In genomic region chr16:18250828-18251790, GRCm38 (mm10) we compare ENCODE assay signal across 10 mouse cellular contexts. TPM values are rescaled to one million over a fixed set of nuclear protein-coding genes. Genes with fewer than 3 reads are reported as not detected.
DNase-seq lines count a peak whose midpoint lies in the region; ATAC-seq and TF ChIP-seq lines count a peak whose summit lies in the region.
"Had no signal": no experiment of that assay in that cellular context is flagged by ENCODE, and none has a peak within 500 bp of the region (broad histone marks: within the 10 kb centered on the region; RNA-seq: fewer than 3 reads in every experiment).

No protein-coding gene starts in this region.

- H3K9ac ChIP-seq in lung, embryonic 14.5 days, result peak overlapping the region; percentile 82
- no peak overlapping the region for H3K9ac ChIP-seq in lung, postnatal 0 days (replicated peaks; ENCODE audit: low read depth)
- H3K9ac ChIP-seq in forebrain, embryonic 12.5 days, result peak overlapping the region; percentile 85; the same call in 1 of the 2 replicates
- H3K9ac ChIP-seq in limb, embryonic 12.5 days (replicated peaks), result peak overlapping the region; percentile 97
- H3K9ac ChIP-seq in neural tube, embryonic 13.5 days, result peak overlapping the region; percentile 92

- WGBS in lung, embryonic 14.5 days, result 59% methylated on average over 10 of the region's 10 CpGs
- WGBS in lung, postnatal 0 days, result 49% methylated on average over 10 of the region's 10 CpGs
- 76% methylated on average over 10 of the region's 10 CpGs for WGBS in forebrain, embryonic 12.5 days
- WGBS in limb, embryonic 12.5 days, result 72% methylated on average over 10 of the region's 10 CpGs
- WGBS in neural tube, embryonic 13.5 days, result 71% methylated on average over 10 of the region's 10 CpGs
- 91% methylated on average over 10 of the region's 10 CpGs for WGBS in thymus, adult 2 months

- H3K4me1 ChIP-seq in lung, embryonic 14.5 days (ENCODE audit: insufficient read depth), result peaks cover 12% of the 10 kb centered on the region; the same call in 1 of the 2 replicates
- H3K4me1 ChIP-seq in lung, postnatal 0 days (ENCODE audit: insufficient read depth, low read depth, low read length), result peaks cover 14% of the 10 kb centered on the region
- H3K4me1 ChIP-seq in forebrain, embryonic 12.5 days, result peaks cover 41% of the 10 kb centered on the region
- H3K4me1 ChIP-seq in limb, embryonic 12.5 days (replicated peaks), result peaks cover 34% of the 10 kb centered on the region
- peaks cover 45% of the 10 kb centered on the region for H3K4me1 ChIP-seq in neural tube, embryonic 13.5 days (replicated peaks)
- H3K4me1 ChIP-seq in thymus, adult 2 months (replicated peaks; ENCODE audit: control insufficient read depth, insufficient read depth, low read length), result peaks cover 17% of the 10 kb centered on the region

- peak overlapping the region; percentile 97 for H3K4me3 ChIP-seq in lung, embryonic 14.5 days (ENCODE audit: low read depth, low read length)
- H3K4me3 ChIP-seq in lung, postnatal 0 days (ENCODE audit: low read depth, low read length), result no peak overlapping the region
- 0 out of 2 replicates have a peak overlapping the region, but pooled peaks have one; percentile 95 for H3K4me3 ChIP-seq in forebrain, embryonic 12.5 days (replicated peaks)
- H3K4me3 ChIP-seq in limb, embryonic 12.5 days (replicated peaks), result peak overlapping the region; percentile 92
- peak overlapping the region; percentile 89 for H3K4me3 ChIP-seq in neural tube, embryonic 13.5 days
- no peak overlapping the region for H3K4me3 ChIP-seq in thymus, adult 2 months (ENCODE audit: control insufficient read depth, insufficient read depth, low read length)

- no peaks in the 10 kb centered on the region for H3K27me3 ChIP-seq in lung, embryonic 14.5 days (ENCODE audit: insufficient read depth, low read length)
- H3K27me3 ChIP-seq in lung, postnatal 0 days (replicated peaks; ENCODE audit: insufficient read depth, low read length), result no peaks in the 10 kb centered on the region
- H3K27me3 ChIP-seq in forebrain, embryonic 12.5 days, result no peaks in the 10 kb centered on the region
- no peaks in the 10 kb centered on the region for H3K27me3 ChIP-seq in limb, embryonic 12.5 days
- H3K27me3 ChIP-seq in neural tube, embryonic 13.5 days, result no peaks in the 10 kb centered on the region
- H3K27me3 ChIP-seq in thymus, adult 2 months (ENCODE audit: control insufficient read depth, insufficient read depth, low read length), result no peaks in the 10 kb centered on the region

- H3K36me3 ChIP-seq in lung, embryonic 14.5 days (ENCODE audit: insufficient read depth), result peaks cover 66% of the 10 kb centered on the region
- H3K36me3 ChIP-seq in lung, postnatal 0 days (ENCODE audit: insufficient read depth, low read length), result peaks cover 16% of the 10 kb centered on the region; the same call in 1 of the 2 replicates
- peaks cover 69% of the 10 kb centered on the region for H3K36me3 ChIP-seq in forebrain, embryonic 12.5 days (replicated peaks)
- H3K36me3 ChIP-seq in limb, embryonic 12.5 days, result peaks cover 69% of the 10 kb centered on the region
- peaks cover 67% of the 10 kb centered on the region for H3K36me3 ChIP-seq in neural tube, embryonic 13.5 days
- peaks cover 45% of the 10 kb centered on the region for H3K36me3 ChIP-seq in thymus, adult 2 months (ENCODE audit: control insufficient read depth, insufficient read depth, low read length)

- TF ChIP-seq POLR2A in thymus, adult 2 months (IDR thresholded peaks at IDR 0.05; ENCODE audit: control insufficient read depth, extremely low read depth, insufficient read depth, low read length, poor library complexity), result no peak

- peak; percentile 12 for DNase-seq in lung, embryonic 14.5 days
- DNase-seq in lung, postnatal 0 days (ENCODE audit: low spot score), result no peak
- DNase-seq in thymus, postnatal 14 days, result no peak
- no peak for DNase-seq in right cerebral cortex, postnatal 4 days
- DNase-seq in thymus, adult 2 months, result no peak
- DNase-seq: adrenal gland, postnatal 25 days had no signal

- no peak for TF ChIP-seq EP300 in lung, postnatal 0 days (IDR thresholded peaks at IDR 0.05)

- TF ChIP-seq CTCF in lung, embryonic 14.5 days (IDR thresholded peaks at IDR 0.05; ENCODE audit: low read depth), result no peak
- TF ChIP-seq CTCF in lung, postnatal 0 days (IDR thresholded peaks at IDR 0.05), result no peak
- no peak for TF ChIP-seq CTCF in thymus, adult 2 months (IDR thresholded peaks at IDR 0.05; ENCODE audit: borderline replicate concordance, control insufficient read depth, extremely low read depth, insufficient read depth, low read length, poor library complexity)

- 0 out of 2 replicates have a peak overlapping the region, but pooled peaks have one; percentile 8 for H3K27ac ChIP-seq in lung, embryonic 14.5 days (ENCODE audit: low read depth)
- H3K27ac ChIP-seq in lung, postnatal 0 days (ENCODE audit: low read length), result no peak overlapping the region
- H3K27ac ChIP-seq in forebrain, embryonic 12.5 days, result peak overlapping the region; percentile 56; the same call in 1 of the 2 replicates
- peak overlapping the region; percentile 47; the same call in 1 of the 2 replicates for H3K27ac ChIP-seq in limb, embryonic 12.5 days
- H3K27ac ChIP-seq in neural tube, embryonic 13.5 days (replicated peaks), result no peak overlapping the region; the same call in 1 of the 2 replicates
- H3K27ac ChIP-seq in thymus, adult 2 months (ENCODE audit: control insufficient read depth, insufficient read depth, low read length), result no peak overlapping the region

- no peak for ATAC-seq in lung, embryonic 14.5 days (ENCODE audit: insufficient read depth)
- ATAC-seq in lung, postnatal 0 days, result no peak
- ATAC-seq in forebrain, embryonic 12.5 days (ENCODE audit: low FRiP score), result no peak
- no peak for ATAC-seq in limb, embryonic 12.5 days (ENCODE audit: insufficient number of reproducible peaks, insufficient read depth, low FRiP score, low TSS enrichment, low read depth)
- ATAC-seq in neural tube, embryonic 13.5 days (ENCODE audit: low read depth), result no peak

- no peaks in the 10 kb centered on the region for H3K9me3 ChIP-seq in lung, embryonic 14.5 days (ENCODE audit: low read depth, low read length)
- H3K9me3 ChIP-seq in lung, postnatal 0 days (ENCODE audit: low read length), result no peaks in the 10 kb centered on the region
- no peaks in the 10 kb centered on the region for H3K9me3 ChIP-seq in forebrain, embryonic 12.5 days
- no peaks in the 10 kb centered on the region for H3K9me3 ChIP-seq in limb, embryonic 12.5 days
- no peaks in the 10 kb centered on the region for H3K9me3 ChIP-seq in neural tube, embryonic 13.5 days

- H3K4me2 ChIP-seq in lung, embryonic 14.5 days, result peak overlapping the region; percentile 80
- H3K4me2 ChIP-seq in lung, postnatal 0 days (replicated peaks; ENCODE audit: low read depth, low read length), result no peak overlapping the region
- peak overlapping the region; percentile 83 for H3K4me2 ChIP-seq in forebrain, embryonic 12.5 days
- H3K4me2 ChIP-seq in limb, embryonic 12.5 days, result peak overlapping the region; percentile 95
- peak overlapping the region; percentile 91 for H3K4me2 ChIP-seq in neural tube, embryonic 13.5 days

RNA-seq across cellular contexts. Expression of gene Ranbp1, which starts 2.6 kb away (rescaled TPM):
- polyA plus RNA-seq in lung, embryonic 14.5 days (2014; fragmentation: Nextera tagmentation; extraction: Ambion mirVana), result 776 and 804 TPM in 2 replicates
- polyA plus RNA-seq in lung, postnatal 0 days (2015; fragmentation: Nextera tagmentation; extraction: Ambion mirVana), result 155 and 163 TPM in 2 replicates
- 983 and 1,008 TPM in 2 replicates for polyA plus RNA-seq in forebrain, embryonic 12.5 days (2016; fragmentation: Nextera tagmentation; extraction: Ambion mirVana)
- polyA plus RNA-seq in limb, embryonic 12.5 days (2016; fragmentation: Nextera tagmentation; extraction: Ambion mirVana), result 943 and 976 TPM in 2 replicates
- 432 and 457 TPM in 2 replicates for polyA plus RNA-seq in neural tube, embryonic 13.5 days (2015; fragmentation: Nextera tagmentation; extraction: Ambion mirVana)
- polyA plus RNA-seq in thymus, adult 2 months (2012; rRNA removed), result 81.8 and 116 TPM in 2 replicates

RNA-seq across cellular contexts. Expression of gene Trmt2a, which starts 2.6 kb away (rescaled TPM):
- polyA plus RNA-seq in lung, embryonic 14.5 days (2014; fragmentation: Nextera tagmentation; extraction: Ambion mirVana), result 74.1 and 81.3 TPM in 2 replicates
- 39.2 and 39.7 TPM in 2 replicates for polyA plus RNA-seq in lung, postnatal 0 days (2015; fragmentation: Nextera tagmentation; extraction: Ambion mirVana)
- 111 and 118 TPM in 2 replicates for polyA plus RNA-seq in forebrain, embryonic 12.5 days (2016; fragmentation: Nextera tagmentation; extraction: Ambion mirVana)
- polyA plus RNA-seq in limb, embryonic 12.5 days (2016; fragmentation: Nextera tagmentation; extraction: Ambion mirVana), result 119 and 122 TPM in 2 replicates
- 89.1 and 92.0 TPM in 2 replicates for polyA plus RNA-seq in neural tube, embryonic 13.5 days (2015; fragmentation: Nextera tagmentation; extraction: Ambion mirVana)
- 96.3 and 98.4 TPM in 2 replicates for polyA plus RNA-seq in thymus, adult 2 months (2012; rRNA removed)

RNA-seq across cellular contexts. Expression of gene Gm49776, which starts 7.0 kb away (rescaled TPM):
- 1.5 and 2.5 TPM in 2 replicates for polyA plus RNA-seq in lung, embryonic 14.5 days (2014; fragmentation: Nextera tagmentation; extraction: Ambion mirVana)
- polyA plus RNA-seq in lung, postnatal 0 days (2015; fragmentation: Nextera tagmentation; extraction: Ambion mirVana), result 2.2 and 2.5 TPM in 2 replicates
- 3.4 TPM in 1 of 2 replicates, not detected in the other for polyA plus RNA-seq in forebrain, embryonic 12.5 days (2016; fragmentation: Nextera tagmentation; extraction: Ambion mirVana)
- polyA plus RNA-seq in limb, embryonic 12.5 days (2016; fragmentation: Nextera tagmentation; extraction: Ambion mirVana), result 3.3 and 7.5 TPM in 2 replicates
- 1.2 and 4.8 TPM in 2 replicates for polyA plus RNA-seq in neural tube, embryonic 13.5 days (2015; fragmentation: Nextera tagmentation; extraction: Ambion mirVana)
- not detected in 2 replicates for polyA plus RNA-seq in thymus, adult 2 months (2012; rRNA removed)
- polyA plus RNA-seq: liver, adult 2 months had no signal

RNA-seq across cellular contexts. Expression of gene Zdhhc8, which starts 16.2 kb away (rescaled TPM):
- polyA plus RNA-seq in lung, embryonic 14.5 days (2014; fragmentation: Nextera tagmentation; extraction: Ambion mirVana), result 22.0 and 23.8 TPM in 2 replicates
- polyA plus RNA-seq in lung, postnatal 0 days (2015; fragmentation: Nextera tagmentation; extraction: Ambion mirVana), result 12.9 and 13.9 TPM in 2 replicates
- 15.7 and 16.9 TPM in 2 replicates for polyA plus RNA-seq in forebrain, embryonic 12.5 days (2016; fragmentation: Nextera tagmentation; extraction: Ambion mirVana)
- 18.5 and 20.0 TPM in 2 replicates for polyA plus RNA-seq in limb, embryonic 12.5 days (2016; fragmentation: Nextera tagmentation; extraction: Ambion mirVana)
- 15.3 and 17.0 TPM in 2 replicates for polyA plus RNA-seq in neural tube, embryonic 13.5 days (2015; fragmentation: Nextera tagmentation; extraction: Ambion mirVana)
- 316 and 374 TPM in 2 replicates for polyA plus RNA-seq in thymus, adult 2 months (2012; rRNA removed)

RNA-seq across cellular contexts. Expression of gene Ccdc188, which starts 33.4 kb away (rescaled TPM):
- not detected in 2 replicates for polyA plus RNA-seq in lung, embryonic 14.5 days (2014; fragmentation: Nextera tagmentation; extraction: Ambion mirVana)
- polyA plus RNA-seq in lung, postnatal 0 days (2015; fragmentation: Nextera tagmentation; extraction: Ambion mirVana), result not detected in 2 replicates
- not detected in 2 replicates for polyA plus RNA-seq in forebrain, embryonic 12.5 days (2016; fragmentation: Nextera tagmentation; extraction: Ambion mirVana)
- not detected in 2 replicates for polyA plus RNA-seq in limb, embryonic 12.5 days (2016; fragmentation: Nextera tagmentation; extraction: Ambion mirVana)
- not detected in 2 replicates for polyA plus RNA-seq in neural tube, embryonic 13.5 days (2015; fragmentation: Nextera tagmentation; extraction: Ambion mirVana)
- polyA plus RNA-seq in thymus, adult 2 months (2012; rRNA removed), result 0.08 TPM in 2 replicates
- polyA plus RNA-seq: liver, adult 2 months had no signal

Comparison
In these comparisons a context has a peak if more than half of its experiments do, and no peak if none do; other contexts are left out.
1. H3K27ac ChIP-seq: peak in lung, embryonic 14.5 days (single experiment), forebrain, embryonic 12.5 days (single experiment) and limb, embryonic 12.5 days (single experiment); none in lung, postnatal 0 days (single experiment), neural tube, embryonic 13.5 days (single experiment) and thymus, adult 2 months (single experiment).
2. H3K4me3 ChIP-seq: peak in lung, embryonic 14.5 days (single experiment), forebrain, embryonic 12.5 days (single experiment), limb, embryonic 12.5 days (single experiment) and neural tube, embryonic 13.5 days (single experiment); none in lung, postnatal 0 days (single experiment) and thymus, adult 2 months (single experiment).